Mouse (Mus musculus) lung, embryonic 14.5 days (tissue): ENCODE data around the gene Pigk. TPM values are rescaled to one million over a fixed set of nuclear protein-coding genes. Genes with fewer than 3 reads are reported as not detected.

Experiments
- ATAC-seq: fragments of 200-750 bp; cut with Nextera tagmentation; 2 replicates; pipeline ENCODE4 v1.8.0; 2017; ENCODE audit warnings: mild to moderate bottlenecking, moderate TSS enrichment, moderate library complexity; ENCODE audit not compliant: insufficient read depth
- DNase-seq: peaks from one replicate; pipeline ENCODE4 v3.0.0-alpha.2; 2015
- H3K27ac ChIP-seq: fragments of 300-500 bp; sonication (generic); 2 replicates; pipeline ENCODE4 v1.5.1; 2014; ENCODE audit warnings: low read depth, mild to moderate bottlenecking, moderate library complexity
- H3K27me3 ChIP-seq: fragments of 300-500 bp; sonication (generic); 2 replicates; pipeline ENCODE4 v1.6.1; 2014; ENCODE audit warnings: low read length, control low read depth; ENCODE audit not compliant: insufficient read depth
- H3K36me3 ChIP-seq: fragments of 300-500 bp; sonication (generic); 2 replicates; pipeline ENCODE4 v1.6.1; 2014; ENCODE audit warnings: control low read depth; ENCODE audit not compliant: insufficient read depth
- H3K4me1 ChIP-seq: fragments of 300-500 bp; sonication (generic); 2 replicates; pipeline ENCODE4 v1.6.1; 2014; ENCODE audit warnings: antibody characterized with exemption, control low read depth; ENCODE audit not compliant: insufficient read depth
- H3K4me2 ChIP-seq: fragments of 300-500 bp; sonication (generic); 2 replicates; pipeline ENCODE4 v1.6.1; 2014; ENCODE audit warnings: mild to moderate bottlenecking
- H3K4me3 ChIP-seq: fragments of 300-500 bp; sonication (generic); 2 replicates; pipeline ENCODE4 v1.5.1; 2014; ENCODE audit warnings: low read depth, low read length
- H3K9ac ChIP-seq: fragments of 300-500 bp; sonication (generic); 2 replicates; pipeline ENCODE4 v1.6.1; 2014
- H3K9me3 ChIP-seq: fragments of 300-500 bp; sonication (generic); 2 replicates; pipeline ENCODE4 v1.6.1; 2016; ENCODE audit warnings: low read depth, low read length, control low read depth
- CTCF ChIP-seq: IDR thresholded peaks from 2 replicates; pipeline ENCODE4 v1.5.1; 2016; ENCODE audit warnings: antibody characterized with exemption, low read depth
- WGBS: fragments of 180-500 bp; shearing (Covaris S2); extraction: QIAGEN DNeasy Blood & Tissue Kit; methylation state at CpG from one replicate; pipeline ENCODE4 v1.1.7; 2014; 5-methylcytosine and 5-hydroxymethylcytosine counted together
- polyA plus RNA-seq: library from polyadenylated mRNA; unstranded; fragments of >200 nt; fragmentation: Nextera tagmentation; extraction: Ambion mirVana; gene quantifications from 2 replicates; pipeline ENCODE4 v1.2.1, GENCODE M21; 2014

Pigk gene
- polyA plus RNA-seq, 1 experiment from 2014 or later, result 50.3 TPM

GRCm38 (mm10) chr3:152980978-152981974 lies 267.4 kb downstream of the Pigk start:
- H3K4me1 ChIP-seq, result no peaks in the 10 kb centered on the region
- H3K36me3 ChIP-seq, result no peaks in the 10 kb centered on the region
- H3K27me3 ChIP-seq, result peaks cover 26% of the 10 kb centered on the region
- TF ChIP-seq CTCF, result peak; percentile 25
- 0 out of 2 replicates have a peak overlapping the region, but pooled peaks have one; percentile 36 for H3K9ac ChIP-seq
- H3K9me3 ChIP-seq, result no peaks in the 10 kb centered on the region
- H3K4me3 ChIP-seq, result peak overlapping the region; percentile 39
- DNase-seq (peak; percentile 34), ATAC-seq (peak; percentile 72)
- peak overlapping the region; percentile 78 for H3K4me2 ChIP-seq
- no peak overlapping the region for H3K27ac ChIP-seq
- 1% methylated on average over 47 of the region's 47 CpGs for WGBS

DNA sequence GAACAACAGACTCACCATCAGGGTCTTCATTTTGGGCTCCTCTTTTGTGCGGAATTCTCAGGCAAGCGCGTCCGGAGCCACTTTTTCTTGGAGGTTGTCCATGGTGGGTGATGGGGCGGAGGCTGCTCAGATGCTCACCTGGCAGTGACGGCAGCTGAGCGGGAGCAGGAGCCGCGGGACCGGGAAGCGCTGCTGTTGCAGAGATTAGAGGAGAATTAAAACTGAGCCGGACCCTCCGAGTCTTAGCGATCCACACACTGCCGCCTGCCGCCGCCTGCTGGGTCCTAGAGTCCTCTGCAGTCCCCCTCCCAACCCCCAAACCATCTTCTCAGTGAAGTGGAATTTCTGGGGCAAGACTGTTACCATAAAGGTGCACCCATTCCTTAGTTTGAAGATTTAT lies 268.1 kb downstream of the Pigk start, which contains the start of gene St6galnac5:
Gene St6galnac5, minus strand, starts transcription at position 259 of the 400 bp plus-strand sequence.
- 0% methylated on average over 17 of the region's 17 CpGs for WGBS
- DNase-seq (peak; percentile 68), ATAC-seq (peak; percentile 73; the same call in 1 of the 2 replicates)
- no peaks in the 10 kb centered on the region for H3K9me3 ChIP-seq
- no peak within 1 kb of the TSS for H3K27ac ChIP-seq
- peaks cover 26% of the 10 kb centered on the region for H3K27me3 ChIP-seq
- no peaks in the 10 kb centered on the region for H3K4me1 ChIP-seq
- peak; percentile 60 for TF ChIP-seq CTCF
- H3K4me2 ChIP-seq, result peak within 1 kb of the TSS; percentile 78
- H3K9ac ChIP-seq, result 0 out of 2 replicates have a peak within 1 kb of the TSS, but pooled peaks have one; percentile 36
- peak within 1 kb of the TSS; percentile 39 for H3K4me3 ChIP-seq
- no peaks in the 10 kb centered on the region for H3K36me3 ChIP-seq

DNA sequence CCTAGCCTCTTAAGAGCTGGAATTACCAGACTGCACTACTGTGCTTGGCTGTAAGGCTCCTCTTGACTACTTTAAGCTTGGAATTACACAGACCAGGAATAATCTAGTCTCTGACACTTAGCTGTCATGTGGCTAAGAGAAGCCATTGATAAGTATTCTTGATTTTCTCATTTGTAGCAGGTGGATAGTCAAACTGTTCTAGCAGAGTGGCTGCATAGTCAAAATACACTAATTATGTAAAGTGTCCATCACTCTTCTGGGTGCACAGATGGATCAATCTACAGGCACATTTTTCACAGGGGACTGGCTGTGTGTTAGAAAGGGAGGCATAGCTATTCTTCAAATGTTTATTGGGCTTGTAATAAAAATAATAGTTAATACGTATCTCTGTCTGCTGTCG lies 276.9 kb downstream of the Pigk start:
- Histone ChIP-seq H3K36me3 (no peaks in the 10 kb centered on the region), H3K4me1 (no peaks in the 10 kb centered on the region), H3K27me3 (no peaks in the 10 kb centered on the region), H3K27ac (no peak overlapping the region), H3K4me3 (no peak overlapping the region), H3K4me2 (no peak overlapping the region), H3K9ac (no peak overlapping the region), H3K9me3 (no peaks in the 10 kb centered on the region)
- no peak for TF ChIP-seq CTCF
- WGBS, result 67% methylated on average over 2 of the region's 2 CpGs
- DNase-seq, result no peak
- ATAC-seq, result no peak

DNA sequence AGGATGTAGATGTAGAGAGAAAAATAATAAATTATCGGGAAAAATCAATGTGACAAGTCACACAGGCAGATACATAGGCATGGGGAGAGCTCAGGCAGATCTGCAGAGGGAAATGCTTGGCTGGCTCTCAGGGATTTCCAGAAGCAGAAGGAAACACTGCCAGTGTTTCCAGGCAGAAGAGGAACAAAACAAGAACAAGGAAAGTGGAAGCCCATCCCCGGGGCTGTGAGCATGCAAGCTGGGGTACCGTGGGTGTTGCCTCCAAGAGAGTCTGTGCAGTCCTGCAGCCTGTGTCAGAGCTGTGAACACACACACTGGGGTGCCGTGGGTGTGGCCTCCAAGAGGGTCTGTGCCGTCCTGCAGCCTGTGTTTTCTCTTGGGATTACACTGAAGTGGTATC lies 279.7 kb downstream of the Pigk start:
- ATAC-seq (no peak), DNase-seq (no peak)
- no peak overlapping the region for H3K9ac ChIP-seq
- no peak overlapping the region for H3K4me2 ChIP-seq
- H3K36me3 ChIP-seq, result no peaks in the 10 kb centered on the region
- 54% methylated on average over 5 of the region's 5 CpGs for WGBS
- H3K27ac ChIP-seq, result no peak overlapping the region
- TF ChIP-seq CTCF, result no peak
- H3K9me3 ChIP-seq, result no peaks in the 10 kb centered on the region
- no peaks in the 10 kb centered on the region for H3K4me1 ChIP-seq
- H3K27me3 ChIP-seq, result no peaks in the 10 kb centered on the region
- H3K4me3 ChIP-seq, result no peak overlapping the region

- no peak overlapping the region for H3K4me2 ChIP-seq
- ATAC-seq (no peak), DNase-seq (no peak)
- H3K9ac ChIP-seq, result no peak overlapping the region
- H3K9me3 ChIP-seq, result no peaks in the 10 kb centered on the region
- H3K27me3 ChIP-seq, result no peaks in the 10 kb centered on the region
- no peak overlapping the region for H3K27ac ChIP-seq
- WGBS, result 39% methylated on average over 5 of the region's 5 CpGs
- no peak for TF ChIP-seq CTCF
- H3K4me1 ChIP-seq, result no peaks in the 10 kb centered on the region
- no peaks in the 10 kb centered on the region for H3K36me3 ChIP-seq
- H3K4me3 ChIP-seq, result no peak overlapping the region
Observed at GRCm38 (mm10) chr3:152998106-152998505, 284.2 kb downstream of the Pigk start.

- no peaks in the 10 kb centered on the region for H3K36me3 ChIP-seq
- H3K27ac ChIP-seq, result no peak overlapping the region
- no peak overlapping the region for H3K9ac ChIP-seq
- no peaks in the 10 kb centered on the region for H3K4me1 ChIP-seq
- no peak for TF ChIP-seq CTCF
- DNase-seq (no peak), ATAC-seq (no peak)
- no peak overlapping the region for H3K4me3 ChIP-seq
- H3K4me2 ChIP-seq, result no peak overlapping the region
- H3K9me3 ChIP-seq, result no peaks in the 10 kb centered on the region
- no peaks in the 10 kb centered on the region for H3K27me3 ChIP-seq
- 72% methylated on average over 5 of the region's 5 CpGs for WGBS
Observed at GRCm38 (mm10) chr3:152998901-152999300, 285.0 kb downstream of the Pigk start.

DNA sequence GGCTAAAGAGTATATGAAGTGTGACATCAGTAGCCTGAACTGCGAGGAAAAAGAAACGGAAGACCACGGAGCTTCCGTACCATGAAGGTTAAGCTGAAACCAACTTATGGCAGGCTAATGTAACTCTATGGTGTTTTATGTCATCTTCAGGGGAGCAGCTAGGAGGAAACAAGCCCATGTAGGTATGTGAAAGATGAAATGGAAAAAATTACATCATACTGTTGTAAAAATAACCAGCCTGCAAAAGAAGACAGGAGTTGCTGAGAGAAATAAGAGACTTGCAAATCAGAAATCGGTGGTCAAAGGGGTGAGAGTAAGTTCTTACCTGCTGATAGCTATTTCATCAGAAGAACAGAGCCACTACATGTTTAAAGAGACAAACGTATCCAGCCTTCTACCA lies 293.0 kb downstream of the Pigk start:
- H3K36me3 ChIP-seq, result no peaks in the 10 kb centered on the region
- no peaks in the 10 kb centered on the region for H3K27me3 ChIP-seq
- no peak for ATAC-seq
- H3K9ac ChIP-seq, result no peak overlapping the region
- no peaks in the 10 kb centered on the region for H3K4me1 ChIP-seq
- WGBS, result 83% methylated on average over 6 of the region's 6 CpGs
- DNase-seq, result no peak
- no peak overlapping the region for H3K4me3 ChIP-seq
- TF ChIP-seq CTCF, result no peak
- H3K27ac ChIP-seq, result no peak overlapping the region
- no peaks in the 10 kb centered on the region for H3K9me3 ChIP-seq
- H3K4me2 ChIP-seq, result no peak overlapping the region
